Mouse (Mus musculus) cortical plate, adult 2 months (tissue): Measurements from ENCODE around the gene Sult6b1.

Experiments used
- CTCF ChIP-seq: fragments of 200-500 bp; IDR thresholded peaks from 2 replicates; pipeline ENCODE4 v1.5.1; 2011; ENCODE audit warnings: mild to moderate bottlenecking, control low read depth, low read length; ENCODE audit not compliant: insufficient read depth; ENCODE audit errors: extremely low read depth
- POLR2A ChIP-seq: fragments of 200-500 bp; IDR thresholded peaks from 2 replicates; pipeline ENCODE4 v1.6.1; 2011; ENCODE audit warnings: mild to moderate bottlenecking, low read length, control low read depth; ENCODE audit not compliant: insufficient read depth; ENCODE audit errors: extremely low read depth

GRCm38 (mm10) chr17:78885286-78886065 is 21.3 kb downstream of the Sult6b1 start:
- TF ChIP-seq CTCF (no peak), POLR2A (no peak)
